Mouse (Mus musculus): ENCODE data around the gene Slc35c1. TPM values are rescaled to one million over a fixed set of nuclear protein-coding genes. Genes with fewer than 3 reads are reported as not detected.

Slc35c1 gene
- 15.1 and 16.2 TPM in 2 replicates for polyA plus RNA-seq (2015; fragmentation: Nextera tagmentation; extraction: Ambion mirVana)

- ATAC-seq (replicated peaks; ENCODE audit: low FRiP score), result peak; percentile 14
- peak within 1 kb of the TSS; percentile 86 for H3K4me2 ChIP-seq
These were observed at the start of gene Slc35c1 for GRCm38 (mm10) chr2:92459921-92460707. Gene Slc35c1, minus strand, starts transcription at chr2:92460538.

GRCm38 (mm10) chr2:92505291-92505690, 45.0 kb upstream of the Slc35c1 start:
- Histone ChIP-seq H3K27ac (no peak overlapping the region), H3K9me3 (replicated peaks) (0 out of 2 replicates have a peak, but pooled peaks cover 5% of the 10 kb centered on the region), H3K4me3 (replicated peaks) (no peak overlapping the region), H3K27me3 (no peaks in the 10 kb centered on the region), H3K4me1 (peaks cover 3% of the 10 kb centered on the region; the same call in 1 of the 2 replicates), H3K36me3 (no peaks in the 10 kb centered on the region), H3K4me2 (no peak overlapping the region), H3K9ac (no peak overlapping the region)
- ATAC-seq (replicated peaks; ENCODE audit: low FRiP score), result no peak
- 91% methylated on average over 7 of the region's 7 CpGs for WGBS

More at GRCm38 (mm10) chr2:92459921-92460707, at the start of gene Slc35c1:
- Histone ChIP-seq H3K27ac (peak within 1 kb of the TSS; percentile 75), H3K27me3 (peaks cover 26% of the 10 kb centered on the region), H3K4me1 (peaks cover 42% of the 10 kb centered on the region), H3K9ac (peak within 1 kb of the TSS; percentile 66), H3K36me3 (no peaks in the 10 kb centered on the region; the same call in 1 of the 2 replicates), H3K4me3 (replicated peaks) (peak within 1 kb of the TSS; percentile 91), H3K9me3 (replicated peaks) (no peaks in the 10 kb centered on the region)
- WGBS, result under 1% methylated on average over 34 of the region's 34 CpGs

- Histone ChIP-seq H3K9me3 (replicated peaks) (no peaks in the 10 kb centered on the region), H3K27ac (no peak overlapping the region), H3K4me1 (peaks cover 3% of the 10 kb centered on the region; the same call in 1 of the 2 replicates), H3K9ac (no peak overlapping the region), H3K27me3 (no peaks in the 10 kb centered on the region), H3K4me2 (no peak overlapping the region), H3K4me3 (replicated peaks) (no peak overlapping the region), H3K36me3 (no peaks in the 10 kb centered on the region)
- no peak for ATAC-seq (replicated peaks; ENCODE audit: low FRiP score)
- whole genome bisulfite sequencing, result 75% methylated on average over 3 of the region's 3 CpGs
These were observed 43.1 kb upstream of the Slc35c1 start for GRCm38 (mm10) chr2:92503421-92503820.

GRCm38 (mm10) chr2:92499701-92500322, 39.5 kb upstream of the Slc35c1 start:
- Histone ChIP-seq H3K4me1 (peaks cover 15% of the 10 kb centered on the region), H3K27ac (no peak overlapping the region), H3K4me2 (no peak overlapping the region), H3K9ac (no peak overlapping the region), H3K9me3 (replicated peaks) (no peaks in the 10 kb centered on the region), H3K4me3 (replicated peaks) (no peak overlapping the region), H3K36me3 (no peaks in the 10 kb centered on the region), H3K27me3 (no peaks in the 10 kb centered on the region)
- 86% methylated on average over 3 of the region's 3 CpGs for WGBS
- no peak for ATAC-seq (replicated peaks; ENCODE audit: low FRiP score)

GRCm38 (mm10) chr2:92497112-92497511, 36.8 kb upstream of the Slc35c1 start:
- Histone ChIP-seq H3K4me1 (peaks cover 24% of the 10 kb centered on the region), H3K27me3 (no peaks in the 10 kb centered on the region), H3K9me3 (replicated peaks) (no peaks in the 10 kb centered on the region), H3K4me2 (no peak overlapping the region), H3K4me3 (replicated peaks) (no peak overlapping the region), H3K27ac (no peak overlapping the region), H3K9ac (no peak overlapping the region), H3K36me3 (no peaks in the 10 kb centered on the region)
- ATAC-seq (replicated peaks; ENCODE audit: low FRiP score), result no peak
- WGBS, result 70% methylated on average over 5 of the region's 5 CpGs

- no peak for ATAC-seq (replicated peaks; ENCODE audit: low FRiP score)
- Histone ChIP-seq H3K4me1 (peaks cover 28% of the 10 kb centered on the region), H3K9ac (no peak overlapping the region), H3K36me3 (no peaks in the 10 kb centered on the region), H3K27ac (no peak overlapping the region), H3K4me2 (no peak overlapping the region), H3K27me3 (no peaks in the 10 kb centered on the region), H3K9me3 (replicated peaks) (no peaks in the 10 kb centered on the region), H3K4me3 (replicated peaks) (no peak overlapping the region)
- WGBS, result 43% methylated on average over 10 of the region's 10 CpGs
These were observed 36.3 kb upstream of the Slc35c1 start for GRCm38 (mm10) chr2:92496681-92497080.

GRCm38 (mm10) chr2:92494956-92495355, 34.6 kb upstream of the Slc35c1 start:
- H3K4me3 ChIP-seq (replicated peaks), result no peak overlapping the region
- no peaks in the 10 kb centered on the region for H3K36me3 ChIP-seq
- no peak overlapping the region for H3K9ac ChIP-seq
- no peak overlapping the region for H3K27ac ChIP-seq
- H3K27me3 ChIP-seq, result no peaks in the 10 kb centered on the region
- H3K4me1 ChIP-seq, result peaks cover 39% of the 10 kb centered on the region
- ATAC-seq (replicated peaks; ENCODE audit: low FRiP score), result no peak
- no peaks in the 10 kb centered on the region for H3K9me3 ChIP-seq (replicated peaks)
- 90% methylated on average over 3 of the region's 3 CpGs for WGBS
- no peak overlapping the region for H3K4me2 ChIP-seq

GRCm38 (mm10) chr2:92494423-92494822, 34.1 kb upstream of the Slc35c1 start:
- Histone ChIP-seq H3K4me2 (no peak overlapping the region), H3K4me3 (replicated peaks) (no peak overlapping the region), H3K4me1 (peaks cover 39% of the 10 kb centered on the region), H3K9me3 (replicated peaks) (no peaks in the 10 kb centered on the region), H3K9ac (no peak overlapping the region), H3K27me3 (no peaks in the 10 kb centered on the region), H3K36me3 (no peaks in the 10 kb centered on the region), H3K27ac (peak overlapping the region; percentile 29; the same call in 1 of the 2 replicates)
- 45% methylated on average over 8 of the region's 8 CpGs for WGBS
- ATAC-seq (replicated peaks; ENCODE audit: low FRiP score), result no peak

GRCm38 (mm10) chr2:92493656-92494390, 33.5 kb upstream of the Slc35c1 start:
- no peak overlapping the region for H3K4me2 ChIP-seq
- no peaks in the 10 kb centered on the region for H3K36me3 ChIP-seq
- H3K27me3 ChIP-seq, result no peaks in the 10 kb centered on the region
- WGBS, result 54% methylated on average over 15 of the region's 15 CpGs
- peaks cover 39% of the 10 kb centered on the region for H3K4me1 ChIP-seq
- peak overlapping the region; percentile 29 for H3K27ac ChIP-seq
- no peaks in the 10 kb centered on the region for H3K9me3 ChIP-seq (replicated peaks)
- H3K4me3 ChIP-seq (replicated peaks), result no peak overlapping the region
- ATAC-seq (replicated peaks; ENCODE audit: low FRiP score), result no peak; the same call in 1 of the 2 replicates
- H3K9ac ChIP-seq, result no peak overlapping the region

- Histone ChIP-seq H3K9ac (no peak overlapping the region), H3K27ac (no peak overlapping the region), H3K9me3 (replicated peaks) (no peaks in the 10 kb centered on the region), H3K4me3 (replicated peaks) (no peak overlapping the region), H3K27me3 (no peaks in the 10 kb centered on the region; the same call in 1 of the 2 replicates), H3K4me1 (peaks cover 39% of the 10 kb centered on the region), H3K4me2 (0 out of 2 replicates have a peak overlapping the region, but pooled peaks have one; percentile 4), H3K36me3 (no peaks in the 10 kb centered on the region)
- ATAC-seq (replicated peaks; ENCODE audit: low FRiP score), result peak; percentile 66
- 35% methylated on average over 12 of the region's 12 CpGs for WGBS
These were observed 31.7 kb upstream of the Slc35c1 start for GRCm38 (mm10) chr2:92491950-92492501.

- Histone ChIP-seq H3K4me2 (no peak overlapping the region), H3K9me3 (replicated peaks) (no peaks in the 10 kb centered on the region), H3K4me1 (peaks cover 35% of the 10 kb centered on the region), H3K27ac (no peak overlapping the region), H3K27me3 (peaks cover 4% of the 10 kb centered on the region), H3K9ac (no peak overlapping the region), H3K4me3 (replicated peaks) (no peak overlapping the region), H3K36me3 (no peaks in the 10 kb centered on the region)
- ATAC-seq (replicated peaks; ENCODE audit: low FRiP score), result no peak
- 88% methylated on average over 10 of the region's 10 CpGs for WGBS
These were observed 30.2 kb upstream of the Slc35c1 start for GRCm38 (mm10) chr2:92490541-92490940.
